Mouse (Mus musculus) right cerebral cortex, postnatal 14 days (tissue): ENCODE results near the gene AC124502.3.
A peak's percentile ranks its signal among the peaks of the same experiment; 100 is the strongest.

Source experiments
- DNase-seq: peaks from one replicate; pipeline ENCODE4 v3.0.0; 2022

AC124502.3 gene

DNA sequence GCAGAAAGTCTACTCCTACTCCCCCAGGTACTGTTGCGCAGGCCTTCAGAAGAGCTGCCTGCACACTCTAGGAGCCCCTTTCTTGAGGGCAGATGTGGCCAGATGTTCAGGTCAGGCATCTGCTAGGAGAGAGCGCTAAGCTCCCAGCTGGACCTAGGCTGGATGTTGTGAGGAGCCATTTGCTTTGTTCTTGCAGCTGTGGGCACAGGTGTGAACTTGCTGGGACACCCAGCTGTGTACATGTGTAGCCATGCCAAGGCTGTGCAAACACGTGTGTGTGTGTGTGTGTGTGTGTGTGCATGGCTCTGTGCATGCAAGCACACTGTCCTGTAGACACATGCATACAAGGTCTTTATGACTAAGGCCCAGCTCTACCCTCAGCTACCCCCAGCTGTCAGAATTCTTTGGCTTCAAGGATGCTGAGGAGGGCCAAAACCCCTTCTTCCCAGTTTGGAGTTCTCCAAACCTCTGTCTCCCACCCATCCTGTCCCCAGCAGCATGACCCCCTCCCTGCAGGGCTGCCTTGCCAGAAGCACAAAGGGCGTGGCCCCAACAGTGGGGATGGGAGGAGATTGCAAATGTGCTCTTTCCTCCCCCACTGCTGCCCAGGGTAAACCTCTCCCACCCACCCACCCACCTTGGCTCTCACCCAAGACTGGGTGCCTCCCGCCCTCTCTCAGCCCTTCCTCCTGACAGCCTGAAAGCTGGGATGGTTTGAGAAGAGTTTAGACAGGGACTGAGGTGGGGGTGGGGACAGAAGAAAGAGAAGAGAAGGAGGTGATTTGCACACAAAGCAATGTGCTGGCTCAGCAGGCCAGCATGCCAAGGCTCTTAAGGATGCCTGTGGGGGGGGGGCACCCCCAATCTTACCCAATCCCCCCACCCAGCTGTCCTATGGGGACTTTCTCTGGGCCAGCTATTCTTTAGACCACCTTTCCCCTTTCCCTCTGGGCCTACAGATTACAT lies 22.0 kb downstream of the AC124502.3 start:
- DNase-seq: no peak

GRCm38 (mm10) chr19:5062041-5062440 lies 23.4 kb downstream of the AC124502.3 start:
- no peak for DNase-seq

GRCm38 (mm10) chr19:5062446-5062845 lies 23.8 kb downstream of the AC124502.3 start:
- DNase-seq: no peak

GRCm38 (mm10) chr19:5065104-5065503 lies 26.4 kb downstream of the AC124502.3 start:
- DNase-seq: no peak

DNA sequence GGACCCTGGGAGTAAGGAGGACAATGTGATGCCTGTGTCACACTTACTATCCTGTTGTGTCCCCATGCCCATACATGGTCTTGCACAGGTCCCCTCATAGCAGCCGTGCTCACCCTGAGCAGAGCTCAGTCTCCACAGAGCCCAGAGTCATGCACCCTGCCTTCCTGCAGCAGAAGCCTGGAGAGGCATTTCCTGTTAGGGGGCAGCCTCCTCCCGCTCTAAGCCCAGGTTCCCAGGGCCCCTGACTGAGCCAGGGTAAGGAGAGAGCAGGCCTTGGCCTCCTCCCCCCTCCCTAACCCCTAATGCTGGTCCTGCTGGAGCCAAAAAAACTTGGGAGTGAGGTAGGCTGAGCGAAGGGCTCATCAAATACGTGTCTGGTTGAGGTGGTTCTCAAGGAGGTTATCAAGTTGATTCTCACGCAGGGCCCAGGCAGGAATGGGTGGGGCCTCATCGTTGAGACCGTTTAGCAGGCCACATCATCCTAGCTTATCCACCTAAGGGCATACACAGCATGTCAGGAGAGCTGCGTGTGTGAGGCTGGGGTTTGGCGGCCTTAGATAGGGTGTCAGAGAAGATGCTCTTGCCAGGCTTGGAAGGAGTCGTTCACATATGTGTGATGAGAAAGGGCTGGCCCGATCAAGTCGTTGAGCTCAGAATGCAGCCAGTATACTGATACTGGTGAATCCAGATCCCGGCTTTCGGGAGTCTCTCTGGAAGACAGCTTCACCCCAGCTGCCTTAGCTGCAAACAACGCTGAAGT lies 28.5 kb downstream of the AC124502.3 start:
- no peak for DNase-seq

- DNase-seq: no peak
Measured at GRCm38 (mm10) chr19:5067867-5068569, 29.3 kb downstream of the AC124502.3 start, which contains the start of gene Cd248. TSS of gene Cd248 (plus strand) at chr19:5068078.

DNA sequence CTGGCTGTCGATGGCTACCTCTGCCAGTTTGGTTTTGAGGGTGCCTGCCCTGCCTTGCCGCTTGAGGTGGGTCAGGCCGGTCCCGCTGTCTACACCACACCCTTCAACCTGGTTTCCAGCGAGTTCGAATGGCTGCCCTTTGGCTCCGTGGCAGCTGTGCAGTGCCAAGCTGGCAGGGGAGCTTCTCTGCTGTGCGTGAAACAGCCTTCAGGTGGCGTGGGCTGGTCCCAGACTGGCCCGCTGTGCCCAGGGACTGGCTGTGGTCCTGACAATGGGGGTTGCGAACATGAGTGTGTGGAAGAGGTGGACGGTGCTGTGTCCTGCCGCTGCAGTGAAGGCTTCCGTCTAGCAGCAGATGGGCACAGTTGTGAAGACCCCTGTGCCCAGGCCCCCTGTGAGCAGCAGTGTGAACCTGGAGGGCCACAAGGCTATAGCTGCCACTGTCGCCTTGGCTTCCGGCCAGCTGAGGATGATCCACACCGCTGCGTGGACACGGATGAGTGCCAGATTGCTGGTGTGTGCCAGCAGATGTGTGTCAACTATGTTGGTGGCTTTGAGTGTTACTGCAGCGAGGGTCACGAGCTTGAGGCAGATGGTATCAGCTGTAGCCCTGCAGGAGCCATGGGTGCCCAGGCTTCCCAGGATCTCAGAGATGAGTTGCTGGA lies 30.0 kb downstream of the AC124502.3 start:
- DNase-seq: no peak

DNA sequence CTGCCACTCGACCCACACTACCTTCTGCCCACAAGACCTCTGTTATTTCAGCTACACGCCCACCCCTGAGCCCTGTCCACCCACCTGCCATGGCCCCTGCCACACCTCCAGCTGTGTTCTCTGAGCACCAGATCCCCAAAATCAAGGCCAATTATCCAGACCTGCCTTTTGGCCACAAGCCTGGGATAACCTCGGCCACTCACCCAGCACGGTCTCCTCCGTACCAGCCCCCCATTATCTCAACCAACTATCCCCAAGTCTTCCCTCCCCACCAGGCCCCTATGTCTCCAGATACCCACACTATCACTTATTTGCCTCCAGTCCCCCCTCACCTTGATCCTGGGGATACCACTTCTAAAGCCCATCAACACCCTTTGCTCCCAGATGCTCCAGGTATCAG lies 30.8 kb downstream of the AC124502.3 start:
- DNase-seq: no peak

GRCm38 (mm10) chr19:5069978-5070377 lies 31.3 kb downstream of the AC124502.3 start:
- DNase-seq: no peak

GRCm38 (mm10) chr19:5071077-5071476 lies 32.4 kb downstream of the AC124502.3 start:
- DNase-seq: no peak

DNA sequence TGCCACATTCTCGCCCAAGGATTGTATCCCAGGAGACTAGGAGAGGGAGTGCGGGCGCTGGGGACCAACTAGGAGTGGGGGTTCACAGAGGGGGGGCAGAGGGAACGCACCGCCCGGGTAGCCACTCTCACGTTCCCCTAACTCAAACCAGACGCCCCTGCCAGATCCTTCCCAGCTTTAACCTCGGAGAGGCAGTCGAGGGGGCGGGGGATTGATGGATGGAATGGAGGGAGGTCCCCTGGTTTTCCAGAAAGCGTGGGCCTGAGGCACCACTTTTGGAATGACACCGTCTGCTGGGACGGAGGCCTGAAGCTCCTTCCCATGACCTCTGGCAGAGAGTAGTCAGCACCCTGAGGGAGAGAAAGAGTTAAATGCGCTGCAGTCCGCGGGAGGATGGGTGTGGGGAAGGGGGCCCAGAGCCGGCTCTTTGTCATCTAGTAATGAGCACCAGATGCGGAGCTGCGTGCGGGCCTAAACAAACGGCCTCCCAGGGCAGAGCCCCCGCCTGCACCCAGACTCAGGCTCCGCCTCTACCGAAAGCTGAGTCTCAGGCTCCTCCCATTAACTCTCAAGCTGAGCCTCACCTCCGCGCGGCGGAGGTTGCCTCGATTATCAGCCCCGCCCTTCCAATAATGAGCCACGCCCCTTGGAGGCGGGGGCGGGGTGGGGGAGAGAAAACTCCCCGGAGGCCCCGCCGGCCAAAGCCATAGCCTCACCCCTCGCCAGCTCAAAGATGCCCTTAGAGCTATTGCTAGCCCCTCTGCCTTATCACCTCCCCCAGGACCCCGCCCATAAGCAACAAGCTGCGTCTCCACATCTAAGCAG lies 33.1 kb downstream of the AC124502.3 start:
- DNase-seq: no peak

GRCm38 (mm10) chr19:5072389-5073019 lies 33.8 kb downstream of the AC124502.3 start:
- no peak for DNase-seq

DNA sequence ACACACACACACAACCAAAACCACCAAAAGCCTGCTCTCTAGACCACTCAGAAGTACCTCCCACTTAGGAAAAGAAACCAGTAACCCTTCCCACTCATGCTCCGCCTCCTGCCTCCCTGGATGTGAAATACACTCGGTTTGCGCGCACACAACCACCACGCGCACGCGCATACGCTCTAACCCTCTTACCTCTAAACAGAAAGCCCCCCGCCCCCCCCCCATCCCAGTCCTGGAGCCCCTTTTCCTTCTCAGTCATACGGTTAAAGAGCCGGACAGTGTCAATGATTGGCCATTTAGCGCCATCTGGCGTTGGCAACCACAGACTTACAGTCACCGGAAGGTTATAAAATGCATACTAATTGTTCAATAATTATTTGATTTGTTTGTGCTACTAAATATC lies 34.3 kb downstream of the AC124502.3 start:
- peak; percentile 64 for DNase-seq

- DNase-seq: no peak
Measured at GRCm38 (mm10) chr19:5073518-5073917, 34.8 kb downstream of the AC124502.3 start.

DNA sequence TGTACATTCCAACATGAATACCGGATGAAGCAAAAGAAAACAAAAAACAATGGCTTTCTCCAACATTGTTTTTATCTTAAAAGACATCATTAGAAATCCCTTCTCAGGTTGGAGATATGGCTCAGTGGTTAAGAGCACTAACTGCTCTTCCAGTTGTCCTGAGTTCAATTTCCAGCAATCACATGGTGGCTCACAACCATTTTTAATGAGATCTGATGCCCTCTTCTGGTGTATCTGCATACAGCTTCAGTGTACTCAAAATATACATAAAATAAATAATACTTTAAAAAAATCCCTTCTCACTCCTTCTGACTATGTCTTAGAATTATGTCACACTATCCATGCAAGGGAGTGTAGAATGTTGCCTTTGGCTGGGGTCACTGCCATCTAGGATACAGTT lies 40.6 kb downstream of the AC124502.3 start:
- DNase-seq: no peak

DNA sequence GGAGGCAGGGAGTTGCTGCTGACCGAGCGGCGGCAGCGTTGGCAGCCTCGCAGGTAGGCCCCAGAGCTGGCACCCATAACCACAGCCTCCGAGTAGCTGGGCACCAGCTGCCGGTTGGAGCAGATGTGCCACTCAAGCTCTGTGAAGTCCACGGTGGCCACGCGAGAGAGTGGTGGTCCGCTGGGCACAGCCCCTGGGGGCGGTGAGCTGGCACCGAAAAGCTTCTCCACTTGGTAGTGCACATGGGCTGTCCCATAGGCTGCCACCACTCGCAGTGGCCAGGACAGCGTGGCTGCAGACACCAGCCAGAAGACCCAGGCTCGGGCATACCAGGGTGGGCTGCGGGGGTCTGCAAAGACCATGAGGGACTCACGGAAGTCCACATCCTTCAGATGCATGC lies 43.3 kb downstream of the AC124502.3 start:
- no peak for DNase-seq

DNA sequence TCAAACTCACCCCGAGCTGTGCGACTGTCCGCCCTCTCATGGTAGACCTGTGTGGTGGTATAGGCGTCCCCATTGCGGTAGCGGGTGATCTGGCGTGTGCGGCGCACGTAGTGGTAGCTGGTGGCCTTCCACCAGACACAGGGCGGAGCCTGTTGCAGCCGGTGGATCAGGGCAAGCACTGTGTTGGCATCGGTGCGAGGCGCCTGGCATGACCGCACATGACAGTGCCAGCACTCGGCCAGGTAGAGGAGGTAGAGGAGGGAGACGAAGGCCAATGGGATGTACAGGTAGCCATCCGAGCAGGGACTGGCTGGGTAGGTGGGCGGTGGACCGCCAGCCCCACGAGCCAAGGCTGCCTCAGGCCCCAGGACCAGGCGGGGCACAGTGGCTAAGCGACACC lies 43.9 kb downstream of the AC124502.3 start:
- DNase-seq: no peak

- DNase-seq: no peak
Measured at GRCm38 (mm10) chr19:5083961-5084833, 45.5 kb downstream of the AC124502.3 start.

DNA sequence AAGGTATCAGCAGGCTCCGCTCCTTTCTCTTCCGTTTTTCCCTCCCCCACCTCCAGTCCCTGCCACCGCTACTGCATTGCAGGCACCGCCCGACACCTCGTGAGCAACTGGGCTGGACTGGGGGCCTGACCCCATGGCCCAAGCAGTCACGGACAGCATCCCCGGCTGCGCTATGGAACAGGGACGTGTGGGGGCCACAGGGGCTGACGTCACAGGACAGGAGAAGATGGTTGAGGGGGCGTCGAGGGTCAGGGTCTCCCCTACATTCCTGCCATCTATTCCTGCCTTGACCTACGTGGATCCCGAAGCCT lies 46.1 kb downstream of the AC124502.3 start:
- DNase-seq: no peak

DNA sequence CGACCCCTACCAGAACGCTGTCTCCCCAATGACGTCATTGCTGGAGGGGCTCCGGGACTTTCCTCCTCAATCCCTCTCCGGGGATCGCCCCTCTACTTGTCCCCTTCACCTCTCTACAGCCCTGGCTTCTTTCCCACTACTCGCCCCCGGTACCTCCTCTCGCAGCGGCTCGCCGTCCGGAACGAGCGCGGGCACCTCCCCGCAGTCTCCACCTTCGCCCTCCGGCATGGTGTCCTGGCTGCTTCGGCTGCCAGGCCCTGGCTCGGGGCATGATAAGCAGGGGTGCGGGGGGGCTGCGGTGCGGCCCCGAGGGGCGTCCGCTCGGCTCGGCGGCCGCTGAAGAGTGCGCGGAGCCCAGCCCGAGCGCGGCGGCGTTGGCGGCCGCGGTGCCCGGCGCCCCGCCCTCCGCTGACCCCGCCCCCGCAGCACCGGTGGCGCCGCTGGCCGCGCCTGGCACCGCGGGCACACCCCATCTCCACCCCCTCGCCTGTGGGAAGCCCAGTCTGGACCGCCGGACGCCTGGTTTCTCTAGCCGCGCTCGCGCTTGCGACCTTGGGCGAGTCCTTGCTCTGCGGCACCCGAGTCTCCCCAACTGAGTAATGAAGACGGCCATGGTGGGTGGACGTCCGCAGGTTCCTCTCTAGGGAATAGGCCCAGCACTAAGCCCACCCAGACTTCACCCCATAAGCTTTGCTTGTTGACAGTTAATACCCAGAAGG lies 46.6 kb downstream of the AC124502.3 start, which contains the start of gene Tmem151a:
Gene Tmem151a, minus strand, starts transcription at position 387 of the 719 bp plus-strand sequence.
- no peak for DNase-seq
